Mouse (Mus musculus): ENCODE measurements at regions not wholly inside any gene's neighbourhood (a gene's known extent, or its start where the extent isn't known, plus 50 kb on each side); places are given as distances from the start of the nearest gene placed in this dataset.
A peak's percentile ranks its signal among the peaks of the same experiment; 100 is the strongest.

- peak; percentile 72 for ATAC-seq
- no peaks in the 10 kb centered on the region for H3K9me3 ChIP-seq (ENCODE audit: control insufficient read depth, low read length)
- WGBS: 31% methylated on average over 5 of the region's 5 CpGs
These were observed 389.9 kb downstream of the Adam3 start for GRCm38 (mm10) chr8:24335709-24336108.

GRCm38 (mm10) chr8:24333705-24334104, 391.9 kb downstream of the Adam3 start:
- no peak overlapping the region for H3K27ac ChIP-seq (ENCODE audit: low read depth, low read length)
- H3K27me3 ChIP-seq (replicated peaks; ENCODE audit: control insufficient read depth, insufficient read depth, low read length): no peaks in the 10 kb centered on the region
- no peak overlapping the region for H3K9ac ChIP-seq (ENCODE audit: low read depth, low read length)
- no peak for ATAC-seq
- H3K36me3 ChIP-seq (ENCODE audit: control insufficient read depth, insufficient read depth, low read length): no peaks in the 10 kb centered on the region
- H3K4me3 ChIP-seq (ENCODE audit: low read length): no peak overlapping the region
- H3K9me3 ChIP-seq (ENCODE audit: control insufficient read depth, low read length): no peaks in the 10 kb centered on the region
- H3K4me1 ChIP-seq (ENCODE audit: control insufficient read depth, insufficient read depth, low read depth, low read length): 0 out of 2 replicates have a peak, but pooled peaks cover 2% of the 10 kb centered on the region
- WGBS: 74% methylated on average over 4 of the region's 4 CpGs
- no peak overlapping the region for H3K4me2 ChIP-seq (ENCODE audit: low read length)

More at GRCm38 (mm10) chr8:24335709-24336108, 389.9 kb downstream of the Adam3 start:
- Histone ChIP-seq H3K4me3 (ENCODE audit: low read length) (no peak overlapping the region), H3K27me3 (replicated peaks; ENCODE audit: control insufficient read depth, insufficient read depth, low read length) (no peaks in the 10 kb centered on the region), H3K4me2 (ENCODE audit: low read length) (no peak overlapping the region), H3K27ac (ENCODE audit: low read depth, low read length) (no peak overlapping the region), H3K36me3 (ENCODE audit: control insufficient read depth, insufficient read depth, low read length) (no peaks in the 10 kb centered on the region), H3K9ac (ENCODE audit: low read depth, low read length) (no peak overlapping the region), H3K4me1 (ENCODE audit: control insufficient read depth, insufficient read depth, low read depth, low read length) (0 out of 2 replicates have a peak, but pooled peaks cover 2% of the 10 kb centered on the region)

- H3K9me3 ChIP-seq (ENCODE audit: control insufficient read depth, low read length): no peaks in the 10 kb centered on the region
- H3K4me1 ChIP-seq (ENCODE audit: control insufficient read depth, insufficient read depth, low read depth, low read length): no peaks in the 10 kb centered on the region
- H3K9ac ChIP-seq (ENCODE audit: low read depth, low read length): no peak overlapping the region
- no peaks in the 10 kb centered on the region for H3K36me3 ChIP-seq (ENCODE audit: control insufficient read depth, insufficient read depth, low read length)
- no peaks in the 10 kb centered on the region for H3K27me3 ChIP-seq (replicated peaks; ENCODE audit: control insufficient read depth, insufficient read depth, low read length)
- H3K4me3 ChIP-seq (ENCODE audit: low read length): no peak overlapping the region
- H3K27ac ChIP-seq (ENCODE audit: low read depth, low read length): no peak overlapping the region
- ATAC-seq: no peak
- WGBS: 61% methylated on average over 4 of the region's 4 CpGs
- H3K4me2 ChIP-seq (ENCODE audit: low read length): no peak overlapping the region
These were observed 414.8 kb downstream of the Adam3 start for GRCm38 (mm10) chr8:24310893-24311292.

- Histone ChIP-seq H3K4me2 (ENCODE audit: low read length) (no peak overlapping the region), H3K9ac (ENCODE audit: low read depth, low read length) (no peak overlapping the region), H3K27me3 (replicated peaks; ENCODE audit: control insufficient read depth, insufficient read depth, low read length) (no peaks in the 10 kb centered on the region), H3K4me1 (ENCODE audit: control insufficient read depth, insufficient read depth, low read depth, low read length) (no peaks in the 10 kb centered on the region), H3K4me3 (ENCODE audit: low read length) (no peak overlapping the region), H3K36me3 (ENCODE audit: control insufficient read depth, insufficient read depth, low read length) (no peaks in the 10 kb centered on the region), H3K9me3 (ENCODE audit: control insufficient read depth, low read length) (no peaks in the 10 kb centered on the region), H3K27ac (ENCODE audit: low read depth, low read length) (no peak overlapping the region)
- 90% methylated on average over 1 of the region's 1 CpGs for WGBS
- ATAC-seq: no peak
These were observed 431.1 kb downstream of the Adam3 start for GRCm38 (mm10) chr8:24294565-24294964.

GRCm38 (mm10) chr8:24287861-24288260, 437.8 kb downstream of the Adam3 start:
- H3K4me2 ChIP-seq (ENCODE audit: low read length): no peak overlapping the region
- no peak overlapping the region for H3K4me3 ChIP-seq (ENCODE audit: low read length)
- 60% methylated on average over 6 of the region's 6 CpGs for WGBS
- H3K36me3 ChIP-seq (ENCODE audit: control insufficient read depth, insufficient read depth, low read length): no peaks in the 10 kb centered on the region
- H3K27ac ChIP-seq (ENCODE audit: low read depth, low read length): no peak overlapping the region
- no peaks in the 10 kb centered on the region for H3K27me3 ChIP-seq (replicated peaks; ENCODE audit: control insufficient read depth, insufficient read depth, low read length)
- no peaks in the 10 kb centered on the region for H3K4me1 ChIP-seq (ENCODE audit: control insufficient read depth, insufficient read depth, low read depth, low read length)
- peaks cover 4% of the 10 kb centered on the region for H3K9me3 ChIP-seq (ENCODE audit: control insufficient read depth, low read length)
- H3K9ac ChIP-seq (ENCODE audit: low read depth, low read length): no peak overlapping the region
- ATAC-seq: no peak

- Histone ChIP-seq H3K9me3 (ENCODE audit: control insufficient read depth, low read length) (peaks cover 4% of the 10 kb centered on the region), H3K27ac (ENCODE audit: low read depth, low read length) (no peak overlapping the region), H3K27me3 (replicated peaks; ENCODE audit: control insufficient read depth, insufficient read depth, low read length) (no peaks in the 10 kb centered on the region), H3K4me1 (ENCODE audit: control insufficient read depth, insufficient read depth, low read depth, low read length) (no peaks in the 10 kb centered on the region), H3K4me2 (ENCODE audit: low read length) (no peak overlapping the region), H3K4me3 (ENCODE audit: low read length) (no peak overlapping the region), H3K9ac (ENCODE audit: low read depth, low read length) (no peak overlapping the region), H3K36me3 (ENCODE audit: control insufficient read depth, insufficient read depth, low read length) (no peaks in the 10 kb centered on the region)
- ATAC-seq: no peak
- whole genome bisulfite sequencing: 85% methylated on average over 2 of the region's 2 CpGs
These were observed 440.7 kb downstream of the Adam3 start for GRCm38 (mm10) chr8:24284966-24285365.

- Histone ChIP-seq H3K9ac (ENCODE audit: low read depth, low read length) (no peak overlapping the region), H3K36me3 (ENCODE audit: control insufficient read depth, insufficient read depth, low read length) (no peaks in the 10 kb centered on the region), H3K27me3 (replicated peaks; ENCODE audit: control insufficient read depth, insufficient read depth, low read length) (no peaks in the 10 kb centered on the region), H3K27ac (ENCODE audit: low read depth, low read length) (no peak overlapping the region), H3K4me3 (ENCODE audit: low read length) (no peak overlapping the region), H3K4me1 (ENCODE audit: control insufficient read depth, insufficient read depth, low read depth, low read length) (no peaks in the 10 kb centered on the region), H3K9me3 (ENCODE audit: control insufficient read depth, low read length) (peaks cover 4% of the 10 kb centered on the region), H3K4me2 (ENCODE audit: low read length) (no peak overlapping the region)
- ATAC-seq: no peak
- WGBS: 63% methylated on average over 3 of the region's 3 CpGs
These were observed 441.7 kb downstream of the Adam3 start for GRCm38 (mm10) chr8:24283901-24284405.

- Histone ChIP-seq H3K4me1 (ENCODE audit: control insufficient read depth, insufficient read depth, low read depth, low read length) (no peaks in the 10 kb centered on the region), H3K27ac (ENCODE audit: low read depth, low read length) (no peak overlapping the region), H3K4me3 (ENCODE audit: low read length) (no peak overlapping the region), H3K36me3 (ENCODE audit: control insufficient read depth, insufficient read depth, low read length) (no peaks in the 10 kb centered on the region), H3K4me2 (ENCODE audit: low read length) (no peak overlapping the region), H3K27me3 (replicated peaks; ENCODE audit: control insufficient read depth, insufficient read depth, low read length) (no peaks in the 10 kb centered on the region), H3K9me3 (ENCODE audit: control insufficient read depth, low read length) (no peaks in the 10 kb centered on the region), H3K9ac (ENCODE audit: low read depth, low read length) (no peak overlapping the region)
- no peak for ATAC-seq
- WGBS: 94% methylated on average over 4 of the region's 4 CpGs
These were observed 445.4 kb downstream of the Adam3 start for GRCm38 (mm10) chr8:24280296-24280695.

GRCm38 (mm10) chr8:24278391-24278790, 447.3 kb downstream of the Adam3 start:
- Histone ChIP-seq H3K4me2 (ENCODE audit: low read length) (no peak overlapping the region), H3K4me1 (ENCODE audit: control insufficient read depth, insufficient read depth, low read depth, low read length) (no peaks in the 10 kb centered on the region), H3K27ac (ENCODE audit: low read depth, low read length) (no peak overlapping the region), H3K9ac (ENCODE audit: low read depth, low read length) (no peak overlapping the region), H3K4me3 (ENCODE audit: low read length) (no peak overlapping the region), H3K9me3 (ENCODE audit: control insufficient read depth, low read length) (no peaks in the 10 kb centered on the region), H3K36me3 (ENCODE audit: control insufficient read depth, insufficient read depth, low read length) (no peaks in the 10 kb centered on the region), H3K27me3 (replicated peaks; ENCODE audit: control insufficient read depth, insufficient read depth, low read length) (no peaks in the 10 kb centered on the region)
- WGBS: 82% methylated on average over 8 of the region's 8 CpGs
- no peak for ATAC-seq

- Histone ChIP-seq H3K9ac (ENCODE audit: low read depth, low read length) (no peak overlapping the region), H3K27ac (ENCODE audit: low read depth, low read length) (no peak overlapping the region), H3K4me3 (ENCODE audit: low read length) (no peak overlapping the region), H3K36me3 (ENCODE audit: control insufficient read depth, insufficient read depth, low read length) (no peaks in the 10 kb centered on the region), H3K4me2 (ENCODE audit: low read length) (no peak overlapping the region), H3K9me3 (ENCODE audit: control insufficient read depth, low read length) (no peaks in the 10 kb centered on the region), H3K4me1 (ENCODE audit: control insufficient read depth, insufficient read depth, low read depth, low read length) (no peaks in the 10 kb centered on the region), H3K27me3 (replicated peaks; ENCODE audit: control insufficient read depth, insufficient read depth, low read length) (no peaks in the 10 kb centered on the region)
- no peak for ATAC-seq
These were observed 464.3 kb downstream of the Adam3 start for GRCm38 (mm10) chr8:24261359-24261758.

All from hindbrain, embryonic 16.5 days (tissue).